In genomic region chr6:85989570-85989969, GRCm38 (mm10) we compare ENCODE assay signal across 30 mouse cellular contexts. TPM values are rescaled to one million over a fixed set of nuclear protein-coding genes. Genes with fewer than 3 reads are reported as not detected.
"Had no signal": no experiment of that assay in that cellular context is flagged by ENCODE, and none has a peak within 500 bp of the region (broad histone marks: within the 10 kb centered on the region; RNA-seq: fewer than 3 reads in every experiment).

No protein-coding gene starts in this region.

RNA-seq across cellular contexts. Expression of gene Figla, which starts 26.4 kb away (rescaled TPM):
- polyA plus RNA-seq: limb, embryonic 10.5 days; limb, embryonic 11.5 days; limb, embryonic 12.5 days; limb, embryonic 13.5 days; limb, embryonic 14.5 days; limb, embryonic 15.5 days; liver, adult 2 months; liver, embryonic 11.5 days; liver, embryonic 12.5 days; liver, embryonic 13.5 days; liver, embryonic 14.5 days; liver, embryonic 15.5 days; liver, embryonic 16.5 days; liver, postnatal 0 days; lung, adult 2 months; lung, embryonic 14.5 days; lung, embryonic 15.5 days; lung, embryonic 16.5 days; lung, postnatal 0 days; macrophage; midbrain, embryonic 10.5 days; midbrain, embryonic 11.5 days; midbrain, embryonic 12.5 days; midbrain, embryonic 13.5 days; midbrain, embryonic 14.5 days; midbrain, embryonic 15.5 days; midbrain, embryonic 16.5 days; midbrain, postnatal 0 days; neural tube, embryonic 11.5 days; neural tube, embryonic 12.5 days had no signal

RNA-seq across cellular contexts. Expression of gene Add2, which starts 38.9 kb away (rescaled TPM):
- polyA plus RNA-seq: liver, adult 2 months; macrophage had no signal
